Mouse (Mus musculus) liver, postnatal 0 days (tissue): ENCODE results near the gene Lamtor1.

Experiments
- CTCF ChIP-seq: sonication (generic); IDR thresholded peaks from 2 replicates; pipeline ENCODE4 v1.5.1; 2016; ENCODE audit warnings: antibody characterized with exemption, low read depth
- EP300 ChIP-seq: IDR thresholded peaks from 2 replicates; pipeline ENCODE4 v1.6.1; 2016; ENCODE audit warnings: antibody characterized with exemption, low read depth, mild to moderate bottlenecking

- no peak for TF ChIP-seq CTCF
- no peak for TF ChIP-seq EP300
Measured at GRCm38 (mm10) chr7:101888460-101888859, 17.2 kb upstream of the Lamtor1 start.
